Mouse (Mus musculus) liver, embryonic 14.5 days (tissue): ENCODE measurements around the gene Auts2. TPM values are rescaled to one million over a fixed set of nuclear protein-coding genes. Genes with fewer than 3 reads are reported as not detected.

Experiments
- ATAC-seq: fragments of 200-750 bp; cut with Nextera tagmentation; 2 replicates; pipeline ENCODE4 v1.8.0; 2017; ENCODE audit warnings: moderate number of reproducible peaks, mild to moderate bottlenecking, moderate library complexity; ENCODE audit not compliant: insufficient read depth
- DNase-seq, 3 experiments: peaks; one replicate each; pipeline ENCODE4 v3.0.0-alpha.2; 2012 to 2013; ENCODE audit warnings: low read depth in 3 of 3, low spot score in 3 of 3
- H3K27ac ChIP-seq: fragments of 300-500 bp; sonication (generic); 2 replicates; pipeline ENCODE4 v1.5.1; 2014; ENCODE audit warnings: moderate library complexity, mild to moderate bottlenecking, control low read depth, inconsistent platforms
- H3K27me3 ChIP-seq: fragments of 300-500 bp; sonication (generic); 2 replicates; pipeline ENCODE4 v1.6.1; 2014; ENCODE audit warnings: mild to moderate bottlenecking, low read length, moderate library complexity; ENCODE audit not compliant: control insufficient read depth, insufficient read depth
- H3K36me3 ChIP-seq: fragments of 300-500 bp; sonication (generic); replicated peaks from 2 replicates; pipeline ENCODE4 v1.6.1; 2014; ENCODE audit warnings: low read depth; ENCODE audit not compliant: control insufficient read depth, insufficient read depth
- H3K4me1 ChIP-seq, 2 experiments: fragments of 200-500 bp in 1 of 2; fragments of 300-500 bp in 1 of 2; sonication (generic) in 1 of 2; replicated peaks; 2 replicates each; pipeline ENCODE4 v1.6.1; 2012 to 2014; ENCODE audit warnings: antibody characterized with exemption in 1 of 2, inconsistent platforms in 1 of 2, low read length in 1 of 2; ENCODE audit not compliant: control insufficient read depth in 2 of 2, insufficient read depth in 2 of 2
- H3K4me2 ChIP-seq: fragments of 300-500 bp; sonication (generic); 2 replicates; pipeline ENCODE4 v1.6.1; 2014; ENCODE audit warnings: low read depth, mild to moderate bottlenecking, control low read depth, moderate library complexity
- H3K4me3 ChIP-seq, 2 experiments: fragments of 200-500 bp in 1 of 2; fragments of 300-500 bp in 1 of 2; sonication (generic) in 1 of 2; 2 replicates each; pipeline ENCODE4 v1.5.1; 2012 to 2014; ENCODE audit warnings: low read depth in 2 of 2, low read length in 2 of 2, mild to moderate bottlenecking in 2 of 2, control low read depth in 1 of 2, inconsistent platforms in 1 of 2, moderate library complexity in 1 of 2; ENCODE audit not compliant: insufficient read depth in 1 of 2
- H3K9ac ChIP-seq: fragments of 300-500 bp; sonication (generic); replicated peaks from 2 replicates; pipeline ENCODE4 v1.6.1; 2014; ENCODE audit warnings: mild to moderate bottlenecking, control low read depth, moderate library complexity
- H3K9me3 ChIP-seq: fragments of 300-500 bp; sonication (generic); 2 replicates; pipeline ENCODE4 v1.6.1; 2016; ENCODE audit warnings: low read length, mixed read lengths; ENCODE audit not compliant: control insufficient read depth
- CTCF ChIP-seq: IDR thresholded peaks from 2 replicates; pipeline ENCODE4 v1.5.1; 2016; ENCODE audit warnings: antibody characterized with exemption, low read depth, control low read depth
- EP300 ChIP-seq: IDR thresholded peaks from 2 replicates; pipeline ENCODE4 v1.6.1; 2016; ENCODE audit warnings: antibody characterized with exemption, low read depth
- WGBS: fragments of 180-500 bp; shearing (Covaris S2); extraction: QIAGEN DNeasy Blood & Tissue Kit; methylation state at CpG from one replicate; pipeline ENCODE4 v1.1.7; 2014; ENCODE audit not compliant: insufficient replicate concordance; 5-methylcytosine and 5-hydroxymethylcytosine counted together
- polyA plus RNA-seq, 2 experiments: library from polyadenylated mRNA; depleted of rRNA in 1 of 2; stranded (reverse) in 1 of 2; unstranded in 1 of 2; fragments of >200 nt; fragmentation: Nextera tagmentation in 1 of 2; extraction: Ambion mirVana in 1 of 2; gene quantifications; 2 replicates each; pipeline versions ENCODE4 v1.2.1 to v1.2.3; 2012 to 2014

Auts2 gene
- polyA plus RNA-seq, 2 experiments, result 0.77 to 1.6 TPM

- WGBS, result 32% methylated on average over 1 of the region's 1 CpGs
- no peak for ATAC-seq
- H3K9ac ChIP-seq, result no peak overlapping the region
- TF ChIP-seq CTCF (no peak), EP300 (no peak)
- H3K4me3 ChIP-seq, result no peak overlapping the region
- H3K4me1 ChIP-seq, result no peaks in the 10 kb centered on the region
- no peak overlapping the region for H3K27ac ChIP-seq
- H3K4me2 ChIP-seq, result no peak overlapping the region
- no peaks in the 10 kb centered on the region for H3K36me3 ChIP-seq
- DNase-seq, result no peak
- no peaks in the 10 kb centered on the region for H3K27me3 ChIP-seq
- no peaks in the 10 kb centered on the region for H3K9me3 ChIP-seq
Observed at GRCm38 (mm10) chr5:131679523-131679922, 863.6 kb downstream of the Auts2 start.

GRCm38 (mm10) chr5:131677518-131677917, 865.6 kb downstream of the Auts2 start:
- Histone ChIP-seq H3K4me3 (no peak overlapping the region), H3K9me3 (no peaks in the 10 kb centered on the region), H3K4me2 (no peak overlapping the region), H3K9ac (no peak overlapping the region), H3K27me3 (no peaks in the 10 kb centered on the region), H3K27ac (no peak overlapping the region), H3K4me1 (no peaks in the 10 kb centered on the region), H3K36me3 (no peaks in the 10 kb centered on the region)
- TF ChIP-seq EP300 (no peak), CTCF (no peak)
- WGBS, result 68% methylated on average over 5 of the region's 5 CpGs
- no peak for ATAC-seq
- no peak for DNase-seq

- Histone ChIP-seq H3K4me1 (no peaks in the 10 kb centered on the region), H3K9me3 (no peaks in the 10 kb centered on the region), H3K9ac (no peak overlapping the region), H3K36me3 (no peaks in the 10 kb centered on the region), H3K27me3 (no peaks in the 10 kb centered on the region), H3K27ac (no peak overlapping the region), H3K4me3 (no peak overlapping the region), H3K4me2 (no peak overlapping the region)
- DNase-seq, result no peak
- TF ChIP-seq EP300 (no peak), CTCF (no peak)
- 64% methylated on average over 4 of the region's 4 CpGs for WGBS
- no peak for ATAC-seq
Observed at GRCm38 (mm10) chr5:131673696-131674095, 869.4 kb downstream of the Auts2 start.

DNA sequence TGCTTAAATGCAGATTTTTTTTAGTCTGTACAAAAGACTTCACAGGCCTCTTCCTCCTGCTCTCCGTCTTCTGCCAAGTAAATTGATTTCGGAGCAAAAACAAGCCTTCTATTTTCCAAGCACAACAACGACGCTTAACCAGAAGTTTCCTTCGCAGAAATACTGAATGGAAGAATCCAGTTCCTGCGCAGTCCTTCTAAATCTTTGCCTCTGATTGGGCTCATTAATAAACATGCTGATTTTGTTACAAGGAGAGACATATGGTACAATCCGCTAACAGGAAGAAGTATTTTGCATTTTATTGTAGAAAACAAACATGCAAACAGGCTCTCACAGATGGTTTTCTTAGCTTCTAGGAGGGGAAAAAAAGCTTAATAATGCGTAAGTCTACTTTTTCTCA, 878.1 kb downstream of the Auts2 start:
- 74% methylated on average over 8 of the region's 8 CpGs for WGBS

GRCm38 (mm10) chr5:131664657-131665056, 878.5 kb downstream of the Auts2 start:
- H3K36me3 ChIP-seq, result no peaks in the 10 kb centered on the region
- H3K4me1 ChIP-seq, result no peaks in the 10 kb centered on the region
- ATAC-seq, result no peak
- TF ChIP-seq EP300 (no peak), CTCF (no peak)
- DNase-seq, result no peak
- no peak overlapping the region for H3K27ac ChIP-seq
- H3K27me3 ChIP-seq, result no peaks in the 10 kb centered on the region
- no peak overlapping the region for H3K4me2 ChIP-seq
- WGBS, result 73% methylated on average over 7 of the region's 7 CpGs
- H3K4me3 ChIP-seq, result no peak overlapping the region
- no peaks in the 10 kb centered on the region for H3K9me3 ChIP-seq
- H3K9ac ChIP-seq, result no peak overlapping the region

More for the DNA sequence above, 878.1 kb downstream of the Auts2 start:
- no peak for DNase-seq
- TF ChIP-seq EP300 (no peak), CTCF (no peak)
- no peak for ATAC-seq
- no peaks in the 10 kb centered on the region for H3K4me1 ChIP-seq
- H3K27ac ChIP-seq, result no peak overlapping the region
- H3K36me3 ChIP-seq, result no peaks in the 10 kb centered on the region
- H3K9ac ChIP-seq, result no peak overlapping the region
- H3K9me3 ChIP-seq, result no peaks in the 10 kb centered on the region
- H3K27me3 ChIP-seq, result no peaks in the 10 kb centered on the region
- H3K4me2 ChIP-seq, result no peak overlapping the region
- no peak overlapping the region for H3K4me3 ChIP-seq
